Mouse (Mus musculus): ENCODE measurements at regions not wholly inside any gene's neighbourhood (a gene's known extent, or its start where the extent isn't known, plus 50 kb on each side); places are given as distances from the start of the nearest gene placed in this dataset.

DNA sequence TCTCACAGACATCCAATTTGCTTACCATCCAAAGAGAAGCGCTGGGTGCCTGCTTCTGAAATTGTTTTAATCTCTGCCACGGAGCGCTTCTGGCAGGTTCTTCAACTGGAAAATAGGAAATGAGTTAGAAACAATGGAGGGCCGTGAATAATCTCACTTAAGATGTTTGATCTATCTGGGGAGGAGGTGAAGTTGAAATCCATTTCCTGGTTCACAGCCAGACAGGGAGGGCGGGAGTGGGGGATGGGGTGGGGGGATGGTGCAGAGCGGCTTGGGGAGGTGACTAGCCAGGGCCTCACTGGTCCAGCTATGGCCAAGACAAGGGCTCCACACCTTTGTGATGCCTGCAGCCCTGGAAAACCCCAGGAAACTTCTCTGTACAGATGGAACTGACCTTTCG, 143.7 kb upstream of the Mvb12b start:
- WGBS, result 19% methylated on average over 7 of the region's 7 CpGs
- H3K4me2 ChIP-seq, result no peak overlapping the region

DNA sequence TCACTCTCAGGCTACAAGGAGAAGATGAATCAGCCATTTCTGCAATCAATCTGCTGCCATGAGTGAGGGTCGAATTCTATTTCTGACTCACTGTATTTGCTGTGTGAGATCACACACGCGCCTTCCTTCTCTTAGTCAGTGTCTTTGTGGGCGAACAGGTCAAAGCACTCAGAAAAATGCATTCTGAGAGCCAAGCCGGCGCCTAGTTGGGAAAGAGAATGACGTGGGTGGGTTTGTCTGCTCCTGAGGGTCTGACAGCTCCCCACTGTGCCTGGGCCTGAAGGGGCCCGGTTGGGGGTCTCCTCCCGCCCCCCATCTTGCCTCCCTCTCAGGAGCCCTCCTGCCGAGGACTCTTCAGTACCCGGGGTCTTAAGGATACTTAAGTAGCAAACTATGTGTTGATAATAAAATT, 143.3 kb upstream of the Mvb12b start:
- Histone ChIP-seq H3K27ac (peak overlapping the region; percentile 76), H3K36me3 (replicated peaks) (no peaks in the 10 kb centered on the region), H3K4me1 (peaks cover 49% of the 10 kb centered on the region), H3K4me2 (no peak overlapping the region), H3K4me3 (no peak overlapping the region), H3K9me3 (no peaks in the 10 kb centered on the region), H3K9ac (no peak overlapping the region), H3K27me3 (replicated peaks) (no peaks in the 10 kb centered on the region)
- 10% methylated on average over 11 of the region's 11 CpGs for WGBS
- ATAC-seq (replicated peaks), result no peak

More for the DNA sequence above, 143.7 kb upstream of the Mvb12b start:
- Histone ChIP-seq H3K27ac (peak overlapping the region; percentile 76; the same call in 1 of the 2 replicates), H3K9ac (no peak overlapping the region), H3K4me3 (no peak overlapping the region), H3K9me3 (no peaks in the 10 kb centered on the region), H3K36me3 (replicated peaks) (no peaks in the 10 kb centered on the region), H3K4me1 (peaks cover 49% of the 10 kb centered on the region), H3K27me3 (replicated peaks) (no peaks in the 10 kb centered on the region)
- no peak for ATAC-seq (replicated peaks)

DNA sequence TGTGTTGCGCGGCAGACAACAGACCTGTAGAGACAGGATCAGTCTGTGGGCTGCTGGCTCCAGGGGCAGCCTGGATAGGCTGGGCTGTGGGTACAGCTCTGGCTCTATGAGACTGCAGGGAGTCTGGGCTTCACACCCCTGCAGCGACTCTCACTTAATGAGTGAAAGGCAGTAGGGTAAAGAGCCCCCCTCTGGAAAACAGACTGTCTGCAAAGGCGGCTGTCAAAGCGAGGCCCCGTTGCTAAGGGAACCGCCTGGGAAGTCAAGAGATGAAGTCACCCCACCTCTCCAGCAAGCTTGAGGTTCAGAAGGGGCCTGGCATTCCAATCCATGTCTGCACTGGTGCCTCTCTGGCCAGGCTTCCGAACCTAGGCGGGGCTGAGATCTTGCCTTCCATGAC, 139.7 kb upstream of the Mvb12b start:
- Histone ChIP-seq H3K9me3 (no peaks in the 10 kb centered on the region), H3K27me3 (replicated peaks) (no peaks in the 10 kb centered on the region), H3K4me1 (peaks cover 35% of the 10 kb centered on the region), H3K4me3 (no peak overlapping the region), H3K9ac (no peak overlapping the region), H3K4me2 (no peak overlapping the region), H3K36me3 (replicated peaks) (no peaks in the 10 kb centered on the region), H3K27ac (peak overlapping the region; percentile 65)
- peak; percentile 63 for ATAC-seq (replicated peaks)
- 24% methylated on average over 9 of the region's 9 CpGs for WGBS

DNA sequence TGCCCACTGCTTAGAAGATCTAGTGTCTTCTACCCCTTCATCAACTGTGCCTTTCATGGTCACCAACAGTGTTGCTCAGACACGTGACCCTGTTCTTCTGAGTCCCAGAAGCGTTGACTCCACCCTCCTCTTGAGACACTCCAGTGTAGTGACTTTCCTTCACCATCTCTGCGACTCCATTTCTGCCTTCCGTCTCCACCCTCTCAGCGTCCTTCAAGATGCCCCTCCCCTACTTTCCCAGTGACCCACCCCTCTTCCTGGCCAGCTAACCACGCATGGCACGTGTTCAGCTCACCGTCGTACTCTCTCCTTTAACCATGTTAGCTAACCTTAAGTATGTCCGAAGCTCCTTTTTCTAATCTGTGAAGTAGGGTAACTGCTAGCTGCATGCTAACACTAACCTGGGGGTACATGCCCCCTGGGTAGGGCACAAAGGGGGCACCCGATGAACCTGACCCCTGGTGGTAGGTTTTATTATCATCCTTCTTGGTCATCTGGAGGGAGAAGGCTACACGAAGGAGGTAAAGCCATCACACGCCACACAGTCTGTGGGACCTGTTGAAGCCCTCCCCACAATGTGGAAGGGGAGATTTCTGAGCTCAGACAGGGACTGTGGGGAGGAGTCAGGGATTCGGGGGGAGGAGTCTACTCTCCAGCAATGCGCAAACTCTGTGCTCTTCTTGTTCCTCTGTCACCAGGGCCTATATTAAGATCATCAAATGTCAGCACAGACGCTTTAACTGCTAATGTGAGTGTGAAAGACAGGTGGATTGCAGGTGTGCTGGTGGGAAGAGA, 139.0 kb upstream of the Mvb12b start:
- H3K27me3 ChIP-seq (replicated peaks), result no peaks in the 10 kb centered on the region
- peaks cover 34% of the 10 kb centered on the region for H3K4me1 ChIP-seq
- no peak overlapping the region for H3K9ac ChIP-seq
- peak overlapping the region; percentile 65 for H3K27ac ChIP-seq
- peak; percentile 41; the same call in 1 of the 2 replicates for ATAC-seq (replicated peaks)
- H3K36me3 ChIP-seq (replicated peaks), result no peaks in the 10 kb centered on the region
- no peak overlapping the region for H3K4me2 ChIP-seq
- 81% methylated on average over 16 of the region's 16 CpGs for WGBS
- no peak overlapping the region for H3K4me3 ChIP-seq
- H3K9me3 ChIP-seq, result no peaks in the 10 kb centered on the region

DNA sequence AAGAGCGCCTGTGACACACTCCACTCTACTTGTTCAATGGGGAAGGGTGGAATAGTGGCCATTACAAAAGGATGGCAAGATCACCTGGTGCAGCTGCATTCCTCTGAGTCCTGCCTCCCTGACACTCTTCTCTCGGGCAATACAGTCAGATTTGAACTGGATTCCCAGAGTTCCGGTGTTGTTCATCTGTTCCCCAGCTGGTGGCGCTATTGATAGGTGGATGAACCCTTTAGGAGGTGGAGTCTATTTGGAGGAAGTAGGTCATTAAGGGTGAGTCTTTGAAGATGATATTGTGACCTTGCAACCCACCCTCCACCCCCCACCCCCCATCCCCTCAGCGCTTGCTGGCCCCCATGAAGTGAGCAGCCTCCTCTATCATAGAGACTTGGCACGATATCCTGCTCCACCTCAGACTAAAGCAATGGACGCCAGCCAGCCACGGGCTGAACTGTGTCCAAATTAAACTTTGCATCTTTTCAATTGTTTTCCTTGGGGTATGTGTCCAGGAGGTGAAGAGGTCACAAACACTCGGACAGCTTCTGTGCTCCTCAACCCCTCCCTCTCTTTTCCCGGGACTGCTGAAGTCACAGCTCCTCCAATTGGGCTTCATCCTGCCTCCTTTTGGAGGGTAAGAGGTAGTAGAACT, 138.1 kb upstream of the Mvb12b start:
- WGBS, result 61% methylated on average over 10 of the region's 10 CpGs
- no peak overlapping the region for H3K4me3 ChIP-seq
- no peak overlapping the region for H3K9ac ChIP-seq
- peaks cover 25% of the 10 kb centered on the region for H3K4me1 ChIP-seq
- no peaks in the 10 kb centered on the region for H3K27me3 ChIP-seq (replicated peaks)
- no peaks in the 10 kb centered on the region for H3K9me3 ChIP-seq
- H3K27ac ChIP-seq, result no peak overlapping the region
- no peaks in the 10 kb centered on the region for H3K36me3 ChIP-seq (replicated peaks)
- no peak overlapping the region for H3K4me2 ChIP-seq
- ATAC-seq (replicated peaks), result no peak

DNA sequence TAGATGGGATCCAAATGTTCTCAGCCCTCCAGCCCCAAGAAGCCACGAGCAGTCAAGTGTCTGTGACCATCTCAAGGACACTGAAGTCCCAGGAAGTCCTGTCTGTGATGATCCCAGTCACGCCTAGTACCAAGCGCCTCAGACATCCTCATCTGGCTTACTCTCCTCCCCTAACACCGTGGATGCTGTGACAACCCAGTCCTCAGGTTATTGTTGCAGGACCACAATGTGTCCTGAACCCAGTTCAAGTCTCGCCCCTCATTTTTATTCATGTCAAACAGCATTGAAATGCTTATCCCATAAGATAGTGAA, 129.4 kb upstream of the Mvb12b start:
- Histone ChIP-seq H3K4me3 (no peak overlapping the region), H3K9ac (no peak overlapping the region), H3K9me3 (no peaks in the 10 kb centered on the region), H3K27ac (peak overlapping the region; percentile 78), H3K4me2 (peak overlapping the region; percentile 13; the same call in 1 of the 2 replicates), H3K27me3 (replicated peaks) (no peaks in the 10 kb centered on the region), H3K4me1 (peaks cover 23% of the 10 kb centered on the region), H3K36me3 (replicated peaks) (no peaks in the 10 kb centered on the region)
- WGBS, result 49% methylated on average over 5 of the region's 5 CpGs
- ATAC-seq (replicated peaks), result peak; percentile 39; the same call in 1 of the 2 replicates

DNA sequence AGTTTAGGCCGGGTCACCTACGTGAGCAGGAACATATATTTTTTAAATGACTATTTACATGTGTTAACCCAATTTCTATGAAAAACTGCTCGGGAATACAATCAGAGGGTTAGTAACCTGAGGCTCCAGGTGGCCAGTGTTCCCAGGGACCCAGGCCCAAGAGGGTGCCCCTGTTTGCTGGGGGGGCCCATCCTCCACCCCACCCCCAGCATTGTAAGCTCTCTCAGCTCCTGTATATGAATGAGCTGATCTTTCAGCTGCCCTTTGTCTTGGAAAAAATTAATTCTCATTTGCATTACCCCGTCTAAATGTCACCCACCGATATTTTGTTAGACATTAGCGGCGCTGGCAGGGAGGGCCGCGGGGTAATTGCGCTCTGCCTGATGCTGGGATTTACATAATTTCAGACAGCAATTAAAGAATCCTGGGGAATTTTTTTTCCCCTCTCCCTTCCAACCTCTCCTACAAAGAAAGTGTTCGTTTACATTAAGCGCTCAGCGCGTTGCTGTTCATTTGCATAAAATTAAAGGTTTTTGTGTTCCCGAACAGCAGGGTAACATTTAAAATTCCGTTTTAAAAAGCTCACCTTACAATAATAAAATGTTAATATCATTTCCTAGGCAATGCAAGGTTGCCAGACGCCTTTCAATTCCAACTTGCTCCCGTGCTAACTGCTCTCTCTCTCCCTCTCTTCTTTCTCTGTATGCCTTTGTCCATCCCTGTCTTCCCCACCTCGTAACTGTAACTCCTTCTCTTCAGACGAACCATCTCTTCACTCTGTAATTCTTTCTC, 128.8 kb upstream of the Mvb12b start:
- peak overlapping the region; percentile 78 for H3K27ac ChIP-seq
- no peaks in the 10 kb centered on the region for H3K9me3 ChIP-seq
- 15% methylated on average over 20 of the region's 20 CpGs for WGBS
- peaks cover 23% of the 10 kb centered on the region for H3K4me1 ChIP-seq
- no peak overlapping the region for H3K9ac ChIP-seq
- ATAC-seq (replicated peaks), result peak; percentile 79
- no peaks in the 10 kb centered on the region for H3K27me3 ChIP-seq (replicated peaks)
- H3K4me3 ChIP-seq, result no peak overlapping the region
- H3K4me2 ChIP-seq, result peak overlapping the region; percentile 13; the same call in 1 of the 2 replicates
- H3K36me3 ChIP-seq (replicated peaks), result no peaks in the 10 kb centered on the region

DNA sequence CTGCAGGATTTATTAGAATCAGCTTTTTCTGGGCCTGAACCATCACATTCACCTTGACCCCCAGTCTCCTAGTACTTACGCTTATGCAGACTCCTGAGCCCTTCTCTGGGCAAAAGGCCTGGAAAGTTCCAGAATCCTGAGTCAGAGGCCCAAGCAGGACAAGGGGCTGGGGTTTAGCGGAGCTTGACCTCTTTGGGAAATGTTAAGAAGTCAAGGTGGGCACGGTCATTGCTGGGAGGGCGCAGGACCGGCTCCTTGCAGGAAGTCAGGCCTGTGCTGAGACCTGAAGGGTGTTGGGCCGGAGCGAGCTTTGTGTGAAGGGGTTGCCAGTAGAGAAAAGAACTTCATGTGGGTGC, 127.9 kb upstream of the Mvb12b start:
- no peak for ATAC-seq (replicated peaks)
- Histone ChIP-seq H3K9ac (no peak overlapping the region), H3K4me2 (no peak overlapping the region), H3K4me1 (peaks cover 23% of the 10 kb centered on the region), H3K4me3 (no peak overlapping the region), H3K9me3 (no peaks in the 10 kb centered on the region), H3K36me3 (replicated peaks) (no peaks in the 10 kb centered on the region), H3K27ac (peak overlapping the region; percentile 78), H3K27me3 (replicated peaks) (no peaks in the 10 kb centered on the region)
- WGBS, result 86% methylated on average over 7 of the region's 7 CpGs

DNA sequence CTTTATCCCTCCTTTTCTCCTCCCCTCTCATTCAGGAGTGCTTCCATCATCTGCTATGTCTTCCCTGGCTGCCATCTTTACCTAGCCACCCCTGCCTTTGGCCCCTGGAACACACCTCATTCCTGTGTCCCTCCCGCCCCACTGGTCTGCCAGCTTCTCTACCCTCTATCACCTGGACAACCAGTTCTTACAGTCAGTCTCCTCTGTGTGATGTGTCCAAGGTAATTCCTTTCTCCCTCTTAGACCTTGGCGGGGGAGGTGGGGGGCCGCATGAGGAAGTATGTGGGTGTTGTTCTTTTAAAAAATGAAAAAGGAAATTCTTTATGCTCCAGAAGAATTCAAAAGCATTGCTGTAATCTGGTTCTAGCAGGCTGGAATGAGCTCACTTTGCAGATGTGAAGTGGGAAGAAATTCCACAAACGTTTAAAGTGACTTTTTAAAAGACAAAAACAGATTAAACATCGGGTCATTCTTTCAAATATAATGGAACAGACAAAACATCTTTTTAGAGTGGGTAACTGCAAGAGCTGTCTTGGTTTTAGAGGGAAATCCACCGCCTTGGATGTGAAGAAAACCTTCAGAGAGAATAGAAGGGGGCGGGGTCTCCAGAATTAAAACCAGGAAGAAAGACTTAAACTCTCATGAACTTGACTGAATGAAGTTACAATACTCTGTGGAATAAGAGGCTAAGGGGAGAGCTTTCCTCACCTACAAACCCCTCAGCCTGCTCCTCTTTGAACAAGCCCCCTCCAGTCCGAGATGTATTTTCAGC, 127.3 kb upstream of the Mvb12b start:
- Histone ChIP-seq H3K36me3 (replicated peaks) (no peaks in the 10 kb centered on the region), H3K4me2 (no peak overlapping the region), H3K9me3 (no peaks in the 10 kb centered on the region), H3K4me1 (peaks cover 23% of the 10 kb centered on the region), H3K27ac (peak overlapping the region; percentile 78), H3K9ac (no peak overlapping the region), H3K27me3 (replicated peaks) (no peaks in the 10 kb centered on the region), H3K4me3 (no peak overlapping the region)
- 51% methylated on average over 8 of the region's 8 CpGs for WGBS
- no peak for ATAC-seq (replicated peaks)

DNA sequence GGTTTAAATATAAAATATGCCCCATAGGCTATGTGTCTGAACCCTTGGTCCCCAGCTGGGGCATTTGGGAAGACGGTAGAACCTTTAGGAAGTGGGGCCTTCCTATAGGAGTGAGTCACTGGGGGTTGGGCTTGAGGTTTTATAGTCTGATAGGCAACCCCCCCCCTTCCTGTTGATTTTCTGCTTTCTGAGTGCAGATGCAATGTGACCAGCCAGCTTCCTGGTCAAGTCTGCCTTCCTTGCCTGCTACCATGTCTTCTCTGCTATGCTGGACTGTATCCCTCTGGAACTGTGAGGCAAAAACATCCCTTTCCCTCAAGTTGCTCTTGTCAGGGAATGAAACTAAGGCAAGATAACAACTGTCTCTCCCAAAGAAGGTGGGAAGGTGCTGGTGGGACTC, 122.4 kb upstream of the Mvb12b start:
- no peaks in the 10 kb centered on the region for H3K27me3 ChIP-seq (replicated peaks)
- ATAC-seq (replicated peaks), result no peak
- H3K36me3 ChIP-seq (replicated peaks), result no peaks in the 10 kb centered on the region
- 81% methylated on average over 1 of the region's 1 CpGs for WGBS
- H3K4me3 ChIP-seq, result no peak overlapping the region
- H3K9me3 ChIP-seq, result no peaks in the 10 kb centered on the region
- H3K9ac ChIP-seq, result no peak overlapping the region
- H3K27ac ChIP-seq, result no peak overlapping the region
- no peak overlapping the region for H3K4me2 ChIP-seq
- H3K4me1 ChIP-seq, result 0 out of 2 replicates have a peak, but pooled peaks cover under 1% of the 10 kb centered on the region

DNA sequence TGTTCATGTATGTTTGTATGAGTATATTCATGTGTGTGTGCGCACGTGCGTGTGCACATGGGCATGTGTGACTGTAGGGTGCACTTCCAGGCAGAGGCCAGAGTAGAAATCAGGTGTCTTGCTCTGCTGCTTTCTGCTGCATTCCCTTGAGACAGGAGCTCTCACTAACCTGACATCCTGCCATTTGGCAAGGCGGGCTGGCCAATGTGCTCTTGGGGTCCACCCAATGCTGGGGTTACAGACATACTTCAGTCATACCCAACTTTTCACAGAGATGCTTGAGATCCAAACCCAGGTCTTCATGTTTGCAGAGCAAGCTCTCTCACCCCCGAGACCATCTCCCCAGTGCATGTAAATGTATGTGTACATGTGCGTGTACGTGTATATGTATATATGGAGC, 120.2 kb upstream of the Mvb12b start:
- Histone ChIP-seq H3K27ac (no peak overlapping the region), H3K9me3 (no peaks in the 10 kb centered on the region), H3K4me3 (no peak overlapping the region), H3K9ac (no peak overlapping the region), H3K27me3 (replicated peaks) (no peaks in the 10 kb centered on the region), H3K4me1 (no peaks in the 10 kb centered on the region), H3K4me2 (no peak overlapping the region), H3K36me3 (replicated peaks) (no peaks in the 10 kb centered on the region)
- 95% methylated on average over 7 of the region's 7 CpGs for whole genome bisulfite sequencing
- ATAC-seq (replicated peaks), result no peak

DNA sequence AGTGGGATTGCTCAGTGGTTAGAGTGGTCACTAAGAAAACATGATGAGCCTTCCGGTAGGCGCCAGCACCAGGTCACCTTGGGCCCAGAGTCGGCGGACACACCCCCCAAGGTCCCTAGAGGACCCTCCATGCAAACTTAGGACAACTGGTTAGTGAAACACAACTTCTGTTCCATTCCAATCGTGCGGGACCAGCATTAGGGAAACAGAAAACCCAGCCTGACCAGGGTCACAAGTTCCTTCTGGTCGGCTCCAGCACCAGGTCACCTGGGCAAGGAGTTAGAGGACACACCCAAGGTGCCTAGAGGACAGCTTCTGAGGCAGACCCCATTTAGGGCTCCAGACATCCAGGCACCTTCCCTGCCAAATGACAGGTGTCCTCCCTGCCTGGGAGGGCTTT, 109.4 kb upstream of the Mvb12b start:
- no peak overlapping the region for H3K4me3 ChIP-seq
- no peak overlapping the region for H3K9ac ChIP-seq
- H3K9me3 ChIP-seq, result no peaks in the 10 kb centered on the region
- no peaks in the 10 kb centered on the region for H3K36me3 ChIP-seq (replicated peaks)
- H3K27ac ChIP-seq, result no peak overlapping the region
- no peak for ATAC-seq (replicated peaks)
- H3K4me1 ChIP-seq, result no peaks in the 10 kb centered on the region
- H3K4me2 ChIP-seq, result no peak overlapping the region
- 91% methylated on average over 7 of the region's 7 CpGs for WGBS
- no peaks in the 10 kb centered on the region for H3K27me3 ChIP-seq (replicated peaks)

Measured in midbrain, embryonic 15.5 days (tissue).